Mouse (Mus musculus) stomach, embryonic 15.5 days (tissue): ENCODE data around the gene Cdhr5. TPM values are rescaled to one million over a fixed set of nuclear protein-coding genes. Genes with fewer than 3 reads are reported as not detected.

Experiments used
- ATAC-seq: fragments of 200-750 bp; cut with Nextera tagmentation; 2 replicates; pipeline ENCODE4 v1.8.0; 2017; ENCODE audit warnings: low read depth, moderate number of reproducible peaks, moderate TSS enrichment; ENCODE audit not compliant: insufficient read depth, low FRiP score
- H3K27ac ChIP-seq: fragments of 300-500 bp; sonication (generic); 2 replicates; pipeline ENCODE4 v1.5.1; 2015; ENCODE audit warnings: mild to moderate bottlenecking, inconsistent platforms
- H3K27me3 ChIP-seq: fragments of 300-500 bp; sonication (generic); replicated peaks from 2 replicates; pipeline ENCODE4 v1.6.1; 2015; ENCODE audit warnings: inconsistent platforms
- H3K36me3 ChIP-seq: fragments of 300-500 bp; sonication (generic); 2 replicates; pipeline ENCODE4 v1.6.1; 2015; ENCODE audit warnings: inconsistent platforms
- H3K4me1 ChIP-seq: fragments of 300-500 bp; sonication (generic); 2 replicates; pipeline ENCODE4 v1.6.1; 2015; ENCODE audit warnings: inconsistent platforms
- H3K4me2 ChIP-seq: fragments of 300-500 bp; sonication (generic); 2 replicates; pipeline ENCODE4 v1.6.1; 2015; ENCODE audit warnings: mild to moderate bottlenecking, inconsistent platforms
- H3K4me3 ChIP-seq: fragments of 300-500 bp; sonication (generic); replicated peaks from 2 replicates; pipeline ENCODE4 v1.5.1; 2015; ENCODE audit warnings: inconsistent platforms
- H3K9ac ChIP-seq: fragments of 300-500 bp; sonication (generic); 2 replicates; pipeline ENCODE4 v1.6.1; 2015; ENCODE audit warnings: inconsistent platforms
- H3K9me3 ChIP-seq: fragments of 300-500 bp; sonication (generic); 2 replicates; pipeline ENCODE4 v1.6.1; 2016; ENCODE audit warnings: inconsistent platforms
- WGBS: fragments of 180-500 bp; shearing (Covaris S2); methylation state at CpG from one replicate; pipeline ENCODE4 v1.1.7; 2015; 5-methylcytosine and 5-hydroxymethylcytosine counted together
- polyA plus RNA-seq: library from polyadenylated mRNA; unstranded; fragments of >200 nt; fragmentation: Nextera tagmentation; extraction: Ambion mirVana; gene quantifications from 2 replicates; pipeline ENCODE4 v1.2.1, GENCODE M21; 2015

Cdhr5 gene
- polyA plus RNA-seq, 1 experiment from 2014 or later: 14.5 TPM

DNA sequence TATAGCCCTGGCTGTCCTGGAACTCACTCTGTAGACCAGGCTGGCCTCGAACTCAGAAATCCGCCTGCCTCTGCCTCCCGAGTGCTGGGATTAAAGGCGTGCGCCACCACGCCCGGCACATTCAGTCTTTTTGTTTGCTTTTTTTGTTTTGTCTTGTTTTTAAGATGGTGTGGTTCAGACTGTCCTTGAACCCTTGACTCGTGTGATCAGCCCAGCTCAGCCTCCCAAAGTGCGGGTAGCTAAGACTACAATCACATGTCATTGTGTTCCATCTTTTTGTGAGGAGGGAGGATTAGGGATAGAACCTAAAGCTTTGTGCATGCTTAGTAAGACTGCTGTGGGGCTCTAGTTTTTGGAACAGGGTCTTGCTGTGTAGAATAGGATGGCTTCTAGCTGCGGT is 45.0 kb downstream of the Cdhr5 start:
- WGBS: 88% methylated on average over 10 of the region's 10 CpGs
- H3K9me3 ChIP-seq: no peaks in the 10 kb centered on the region
- no peak overlapping the region for H3K27ac ChIP-seq
- peaks cover 47% of the 10 kb centered on the region for H3K36me3 ChIP-seq
- no peak overlapping the region for H3K9ac ChIP-seq
- H3K4me1 ChIP-seq: peaks cover 22% of the 10 kb centered on the region
- H3K27me3 ChIP-seq: no peaks in the 10 kb centered on the region
- H3K4me3 ChIP-seq: no peak overlapping the region
- no peak for ATAC-seq
- H3K4me2 ChIP-seq: no peak overlapping the region

DNA sequence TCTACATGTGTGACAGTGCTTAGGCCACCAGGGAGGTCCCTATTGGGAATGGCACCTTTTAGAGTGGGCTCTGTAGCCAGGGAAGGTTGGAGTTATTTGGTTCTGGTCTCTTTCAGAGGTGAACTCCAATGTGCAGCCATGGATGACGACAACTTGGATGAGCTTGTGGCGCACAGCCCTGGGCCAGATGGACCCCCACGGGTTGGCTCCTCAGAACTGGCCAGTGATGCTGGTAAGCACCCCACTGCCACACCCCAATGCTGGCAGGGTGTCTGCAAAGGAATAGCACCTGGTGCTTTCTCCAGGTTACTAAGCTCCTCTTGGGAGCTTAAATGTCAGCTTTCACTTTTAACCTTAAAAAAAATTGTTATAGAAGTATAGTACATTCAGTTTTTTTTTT is 45.5 kb downstream of the Cdhr5 start:
- 95% methylated on average over 3 of the region's 3 CpGs for WGBS
- Histone ChIP-seq H3K36me3 (peaks cover 44% of the 10 kb centered on the region), H3K9ac (no peak overlapping the region)

DNA sequence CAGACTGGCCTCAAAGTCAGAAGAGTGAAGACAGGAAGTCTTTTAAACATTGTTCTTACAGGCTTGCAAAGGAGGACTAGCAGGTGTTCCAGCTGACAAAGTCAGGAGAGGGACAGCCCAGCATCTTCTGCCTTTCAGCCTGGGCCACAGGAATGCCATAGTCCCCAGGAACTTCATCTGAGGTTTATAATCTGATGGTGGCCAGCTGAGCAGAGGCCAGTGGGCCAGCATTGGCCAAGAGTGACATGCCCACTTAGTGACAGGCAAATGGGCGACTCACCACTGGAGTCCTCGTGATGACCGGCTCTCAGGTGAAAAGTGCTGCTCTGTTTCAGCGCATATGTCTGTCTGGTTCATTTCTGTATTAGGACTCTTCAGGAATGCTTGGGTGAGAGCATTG is 46.0 kb downstream of the Cdhr5 start:
- H3K36me3 ChIP-seq: peaks cover 40% of the 10 kb centered on the region
- peak overlapping the region; percentile 75; the same call in 1 of the 2 replicates for H3K4me2 ChIP-seq
- no peak for ATAC-seq

More for the DNA sequence above, 45.5 kb downstream of the Cdhr5 start:
- Histone ChIP-seq H3K9me3 (no peaks in the 10 kb centered on the region), H3K4me2 (no peak overlapping the region), H3K27ac (no peak overlapping the region), H3K4me3 (no peak overlapping the region), H3K27me3 (no peaks in the 10 kb centered on the region), H3K4me1 (peaks cover 22% of the 10 kb centered on the region)
- no peak for ATAC-seq

DNA sequence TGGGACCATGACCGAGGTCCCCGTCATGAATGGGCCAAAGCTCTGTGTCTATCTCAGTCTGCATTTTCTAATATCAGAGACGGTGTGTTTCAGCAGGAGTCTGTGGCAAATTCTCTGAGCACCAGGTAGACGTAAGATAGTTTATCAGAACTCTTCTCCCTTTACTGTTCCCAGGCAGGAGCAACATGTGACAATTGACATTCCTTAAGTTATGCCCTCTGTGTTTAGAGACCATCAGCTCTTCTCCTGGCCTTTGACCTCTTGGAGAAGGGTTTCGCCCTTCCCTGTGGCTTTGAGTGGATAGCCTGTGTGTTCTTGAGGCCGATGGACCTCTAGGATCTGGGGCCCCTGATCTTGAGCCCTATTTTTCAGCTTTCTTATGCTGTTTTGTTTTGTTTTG is 46.9 kb downstream of the Cdhr5 start:
- WGBS: 44% methylated on average over 6 of the region's 6 CpGs
- H3K27ac ChIP-seq: no peak overlapping the region
- H3K4me3 ChIP-seq: peak overlapping the region; percentile 98
- no peak for ATAC-seq
- H3K9ac ChIP-seq: peak overlapping the region; percentile 96; the same call in 1 of the 2 replicates
- H3K9me3 ChIP-seq: no peaks in the 10 kb centered on the region
- H3K4me2 ChIP-seq: peak overlapping the region; percentile 75
- no peaks in the 10 kb centered on the region for H3K27me3 ChIP-seq
- peaks cover 22% of the 10 kb centered on the region for H3K4me1 ChIP-seq
- H3K36me3 ChIP-seq: peaks cover 32% of the 10 kb centered on the region

More for the DNA sequence above, 46.0 kb downstream of the Cdhr5 start:
- H3K27ac ChIP-seq: no peak overlapping the region
- H3K9ac ChIP-seq: no peak overlapping the region
- H3K9me3 ChIP-seq: no peaks in the 10 kb centered on the region
- peaks cover 22% of the 10 kb centered on the region for H3K4me1 ChIP-seq
- H3K27me3 ChIP-seq: no peaks in the 10 kb centered on the region
- 88% methylated on average over 4 of the region's 4 CpGs for WGBS
- H3K4me3 ChIP-seq: 0 out of 2 replicates have a peak overlapping the region, but pooled peaks have one; percentile 3

DNA sequence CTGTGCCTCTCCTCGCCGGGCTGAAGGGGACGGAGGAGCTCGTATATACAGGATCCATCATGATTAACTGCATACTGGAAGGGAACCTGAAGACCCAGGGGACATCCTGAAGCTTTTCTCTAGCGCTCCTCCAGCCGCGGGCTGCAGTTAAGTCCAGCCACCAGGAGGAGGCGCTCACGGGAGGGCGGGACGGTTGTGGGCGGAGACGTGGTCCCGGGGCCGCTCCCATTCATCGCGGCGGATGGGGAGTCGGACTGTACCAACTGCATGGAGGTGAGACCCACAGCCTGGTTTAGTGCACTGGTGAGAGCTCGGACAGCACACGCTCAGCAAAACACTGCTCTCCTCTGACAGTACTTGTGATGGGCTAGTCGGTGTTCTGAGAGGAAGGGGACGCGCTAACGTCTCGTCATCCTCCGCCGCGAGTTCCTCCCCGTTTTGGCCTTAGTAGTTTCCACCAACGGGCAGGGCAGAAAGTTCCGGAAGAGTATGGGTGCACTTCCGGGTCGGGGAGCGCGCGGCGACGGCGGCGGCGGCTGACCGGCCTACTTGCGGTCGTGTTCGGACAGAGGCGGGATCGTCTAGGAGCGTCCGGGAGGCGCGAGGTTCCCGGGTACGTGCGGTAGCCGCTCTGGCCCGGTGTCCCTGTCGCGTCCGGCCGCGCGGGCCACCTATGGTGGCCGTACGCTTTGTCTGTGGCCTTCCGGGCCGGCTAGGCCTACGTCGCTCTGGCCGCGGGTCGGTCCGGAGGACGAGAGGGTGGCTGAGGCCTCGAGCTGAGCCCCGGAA is 48.1 kb downstream of the Cdhr5 start, which contains the start of gene Phrf1:
Phrf1 (plus strand) TSS at position 506 of the 789 bp plus-strand sequence.
- Histone ChIP-seq H3K36me3 (peaks cover 20% of the 10 kb centered on the region), H3K9me3 (no peaks in the 10 kb centered on the region), H3K9ac (peak within 1 kb of the TSS; percentile 96), H3K4me3 (peak within 1 kb of the TSS; percentile 98), H3K27me3 (no peaks in the 10 kb centered on the region), H3K27ac (peak within 1 kb of the TSS; percentile 93), H3K4me2 (peak within 1 kb of the TSS; percentile 75), H3K4me1 (peaks cover 22% of the 10 kb centered on the region)
- WGBS: under 1% methylated on average over 76 of the region's 76 CpGs
- ATAC-seq: peak; percentile 90

DNA sequence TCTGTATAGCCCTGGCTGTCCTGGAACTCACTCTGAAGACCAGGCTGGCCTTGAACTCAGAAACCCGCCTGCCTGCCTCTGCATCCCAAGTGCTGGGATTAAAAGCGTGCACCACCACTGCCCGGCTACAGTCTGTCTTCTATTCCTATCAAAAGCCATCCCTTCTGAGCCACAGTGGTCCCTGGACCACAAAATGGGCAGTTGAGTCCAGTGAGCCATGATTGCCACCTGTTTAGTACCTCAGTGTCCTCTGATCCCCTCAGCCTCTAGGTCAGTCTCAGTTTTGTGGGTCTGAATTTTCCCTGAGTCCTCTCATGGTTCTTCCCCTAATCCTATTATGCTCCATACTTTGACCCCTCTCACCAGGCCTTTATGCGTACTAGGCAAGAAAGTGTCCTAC is 48.8 kb downstream of the Cdhr5 start:
- no peak overlapping the region for H3K4me3 ChIP-seq
- WGBS: 73% methylated on average over 4 of the region's 4 CpGs
- no peaks in the 10 kb centered on the region for H3K9me3 ChIP-seq
- H3K9ac ChIP-seq: no peak overlapping the region
- peaks cover 23% of the 10 kb centered on the region for H3K4me1 ChIP-seq
- no peak for ATAC-seq
- peaks cover 13% of the 10 kb centered on the region for H3K36me3 ChIP-seq
- H3K27me3 ChIP-seq: no peaks in the 10 kb centered on the region
- peak overlapping the region; percentile 50 for H3K4me2 ChIP-seq
- H3K27ac ChIP-seq: no peak overlapping the region

DNA sequence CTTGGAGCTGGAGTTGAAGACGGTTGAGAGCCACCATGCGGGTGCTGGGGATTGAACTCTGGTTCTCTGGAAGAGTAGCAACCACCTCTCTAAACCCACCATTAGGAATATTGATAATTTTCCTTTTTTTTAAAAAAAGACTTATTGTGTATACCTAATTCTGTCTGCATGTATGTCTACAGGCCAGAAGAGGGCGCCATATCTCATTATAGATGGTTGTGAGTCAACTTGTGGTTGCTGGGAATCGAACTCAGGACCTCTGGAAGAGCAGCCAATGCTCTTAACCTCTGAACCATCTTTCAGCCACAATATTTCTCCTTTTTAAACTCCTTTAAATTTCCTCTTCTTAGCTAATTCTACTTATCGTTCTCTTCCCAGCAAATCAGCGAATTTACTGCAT is 50.1 kb downstream of the Cdhr5 start:
- 0 out of 2 replicates have a peak, but pooled peaks cover 6% of the 10 kb centered on the region for H3K36me3 ChIP-seq
- no peak for ATAC-seq
- no peak overlapping the region for H3K4me2 ChIP-seq
- no peaks in the 10 kb centered on the region for H3K9me3 ChIP-seq
- no peak overlapping the region for H3K27ac ChIP-seq
- H3K4me1 ChIP-seq: peaks cover 32% of the 10 kb centered on the region
- no peak overlapping the region for H3K9ac ChIP-seq
- no peak overlapping the region for H3K4me3 ChIP-seq
- 84% methylated on average over 6 of the region's 6 CpGs for WGBS
- no peaks in the 10 kb centered on the region for H3K27me3 ChIP-seq

DNA sequence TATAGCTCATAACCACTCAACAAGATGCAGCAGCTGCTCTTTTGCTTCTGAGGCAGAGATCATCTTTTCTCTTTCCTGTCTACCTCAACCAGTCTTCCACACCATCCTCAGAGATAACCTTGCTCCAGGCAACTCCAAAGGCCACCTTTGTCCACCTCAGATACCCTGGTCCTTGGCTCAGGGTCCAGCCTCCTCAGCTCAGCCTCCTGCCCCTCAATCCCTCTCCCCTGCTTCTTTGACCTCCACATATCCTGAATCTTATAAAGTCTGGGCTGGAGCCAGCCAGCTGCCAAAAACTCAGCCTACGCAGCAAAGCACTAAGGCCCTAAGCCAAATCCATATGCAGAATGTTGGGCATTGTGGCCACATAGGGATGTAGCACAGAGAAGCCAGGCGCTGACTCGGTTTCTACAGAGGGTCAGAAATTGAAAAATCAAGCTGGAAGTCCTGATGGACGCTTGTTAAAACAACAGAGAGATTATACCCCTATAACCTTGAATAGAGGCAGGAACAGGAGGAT is 53.8 kb downstream of the Cdhr5 start:
- Histone ChIP-seq H3K9ac (no peak overlapping the region), H3K4me2 (peak overlapping the region; percentile 83), H3K36me3 (no peaks in the 10 kb centered on the region), H3K4me3 (no peak overlapping the region; the same call in 1 of the 2 replicates), H3K9me3 (no peaks in the 10 kb centered on the region), H3K27ac (peak overlapping the region; percentile 93), H3K4me1 (peaks cover 39% of the 10 kb centered on the region), H3K27me3 (no peaks in the 10 kb centered on the region)
- WGBS: 79% methylated on average over 4 of the region's 4 CpGs
- ATAC-seq: no peak

DNA sequence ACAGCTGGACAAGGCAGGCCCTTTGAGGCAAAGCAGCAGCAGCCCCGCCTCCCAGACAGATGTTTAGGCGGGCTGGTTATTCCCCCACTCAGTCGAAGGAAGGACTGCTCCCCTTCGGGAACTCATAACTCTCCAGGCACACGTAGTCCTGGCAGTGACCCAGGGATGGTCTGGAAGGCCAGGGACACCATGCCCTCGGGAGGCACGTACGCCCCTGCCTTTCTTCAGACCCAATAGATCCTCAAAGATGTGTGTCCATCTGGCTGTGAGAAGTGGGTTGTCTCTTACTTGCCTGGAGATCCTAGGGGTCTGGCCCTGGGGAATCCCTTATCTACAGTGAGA is 54.5 kb downstream of the Cdhr5 start:
- WGBS: 6% methylated on average over 8 of the region's 8 CpGs
- H3K4me3 ChIP-seq: peak overlapping the region; percentile 62
- H3K9ac ChIP-seq: no peak overlapping the region
- no peaks in the 10 kb centered on the region for H3K27me3 ChIP-seq
- no peaks in the 10 kb centered on the region for H3K9me3 ChIP-seq
- peak overlapping the region; percentile 93 for H3K27ac ChIP-seq
- peak overlapping the region; percentile 83 for H3K4me2 ChIP-seq
- no peaks in the 10 kb centered on the region for H3K36me3 ChIP-seq
- peaks cover 45% of the 10 kb centered on the region for H3K4me1 ChIP-seq
- ATAC-seq: no peak

DNA sequence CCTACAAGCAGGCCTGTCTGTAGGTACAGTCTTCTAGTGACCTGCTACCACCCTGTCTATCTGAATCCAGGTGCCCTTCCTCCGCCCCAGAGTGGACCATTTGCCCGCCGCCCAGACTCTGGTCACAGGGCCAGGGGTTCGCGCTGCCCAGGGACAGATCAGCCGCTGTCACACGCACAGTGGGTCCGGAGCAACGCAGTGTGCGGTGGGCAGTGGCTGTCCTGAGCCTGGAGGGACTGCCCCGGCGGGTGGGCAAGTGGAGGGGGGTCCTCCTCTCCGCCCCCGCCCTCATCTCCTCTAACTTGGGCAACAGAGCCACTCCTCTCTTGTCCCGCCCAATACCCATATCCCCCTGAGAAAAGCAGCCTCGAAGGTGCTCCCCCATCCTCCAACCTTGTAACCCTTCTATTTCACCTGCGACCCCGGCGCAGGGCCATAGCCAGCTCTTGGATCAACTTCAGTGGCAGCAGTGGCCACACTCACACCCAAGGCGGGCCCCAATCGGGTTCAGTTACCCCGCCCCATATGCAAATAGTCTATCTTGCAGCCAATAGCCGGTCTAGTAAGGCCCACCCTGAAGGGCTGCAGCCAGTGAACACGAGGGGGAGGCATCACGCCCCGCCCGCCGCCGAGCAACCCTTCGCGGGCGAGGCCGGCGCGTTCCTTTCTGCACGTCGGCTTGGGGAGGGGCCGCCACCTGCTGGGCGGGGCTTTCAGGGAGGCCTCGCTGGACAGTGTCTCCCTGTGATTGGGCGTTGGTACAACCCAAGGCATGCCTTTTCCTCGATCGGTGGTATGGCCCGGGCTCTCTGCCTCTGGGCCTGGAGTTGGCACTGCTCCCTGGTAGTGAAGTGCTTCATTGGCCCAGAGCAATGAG is 55.1 kb downstream of the Cdhr5 start:
- Histone ChIP-seq H3K27me3 (no peaks in the 10 kb centered on the region), H3K4me3 (peak overlapping the region; percentile 62), H3K9me3 (no peaks in the 10 kb centered on the region), H3K9ac (peak overlapping the region; percentile 84), H3K4me1 (peaks cover 51% of the 10 kb centered on the region), H3K36me3 (no peaks in the 10 kb centered on the region), H3K27ac (peak overlapping the region; percentile 93), H3K4me2 (peak overlapping the region; percentile 83)
- ATAC-seq: peak; percentile 97
- 4% methylated on average over 44 of the region's 44 CpGs for WGBS

DNA sequence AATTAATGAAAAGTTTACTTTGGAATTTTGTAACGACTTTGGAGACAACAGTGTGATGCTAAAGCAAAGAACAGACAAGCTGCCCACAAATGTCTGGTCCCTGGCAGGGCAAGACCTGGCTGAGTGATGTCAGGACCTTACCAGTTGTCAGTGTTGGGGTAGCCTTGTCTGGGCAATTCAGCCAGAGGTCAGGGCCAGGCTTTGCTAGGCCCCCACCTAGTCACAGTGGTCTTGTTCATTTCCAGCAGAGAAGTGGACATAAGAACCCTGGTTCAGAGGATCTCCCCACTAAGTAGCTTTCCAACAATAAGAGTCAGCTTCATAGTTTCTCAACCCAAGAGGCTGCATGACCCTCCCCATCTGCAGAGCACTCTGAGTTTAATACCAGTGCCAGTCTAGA is 56.2 kb downstream of the Cdhr5 start:
- Histone ChIP-seq H3K27me3 (no peaks in the 10 kb centered on the region), H3K4me2 (peak overlapping the region; percentile 83), H3K27ac (peak overlapping the region; percentile 85), H3K9ac (no peak overlapping the region), H3K36me3 (no peaks in the 10 kb centered on the region), H3K4me3 (peak overlapping the region; percentile 62; the same call in 1 of the 2 replicates), H3K4me1 (peaks cover 59% of the 10 kb centered on the region), H3K9me3 (no peaks in the 10 kb centered on the region)
- 81% methylated on average over 1 of the region's 1 CpGs for whole genome bisulfite sequencing
- no peak for ATAC-seq
